Mouse (Mus musculus): ENCODE measurements at regions not wholly inside any gene's neighbourhood (a gene's known extent, or its start where the extent isn't known, plus 50 kb on each side); places are given as distances from the start of the nearest gene placed in this dataset.

- no peak for TF ChIP-seq POLR2A (IDR thresholded peaks at IDR 0.05; ENCODE audit: low read depth, low read length)
- TF ChIP-seq CTCF (conservative IDR thresholded peaks at IDR 0.05; ENCODE audit: insufficient read depth, insufficient read length, low read depth, low read length) = no peak
Observed at GRCm38 (mm10) chr10:66371756-66372155, 724.2 kb upstream of the Jmjd1c start.

Data from kidney, adult 2 months (tissue).